Mouse (Mus musculus): Measurements from ENCODE around the gene Klhl22.

The Klhl22 gene

DNA sequence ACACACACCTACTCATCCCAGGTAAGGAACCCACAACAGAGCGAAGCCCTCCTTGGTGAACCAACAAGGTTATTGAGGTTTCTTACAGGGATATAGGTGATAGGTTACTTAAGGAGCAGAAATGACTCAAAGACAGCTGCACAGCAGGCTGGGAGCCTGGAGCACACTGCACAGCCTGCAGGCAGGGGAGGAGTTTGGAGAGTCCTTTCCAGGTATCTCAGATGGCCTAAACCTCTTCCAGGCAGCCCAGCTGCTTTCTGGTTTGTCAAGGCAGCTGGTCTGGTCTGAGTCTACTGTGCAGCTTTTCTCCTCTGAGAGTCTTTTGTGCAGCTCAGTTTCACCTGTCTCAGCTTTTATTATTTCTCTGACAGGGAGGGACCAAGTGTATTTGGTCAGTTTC, 1.7 kb upstream of the Klhl22 start:
- no peak for DNase-seq (ENCODE audit: low read depth, low spot score)

DNA sequence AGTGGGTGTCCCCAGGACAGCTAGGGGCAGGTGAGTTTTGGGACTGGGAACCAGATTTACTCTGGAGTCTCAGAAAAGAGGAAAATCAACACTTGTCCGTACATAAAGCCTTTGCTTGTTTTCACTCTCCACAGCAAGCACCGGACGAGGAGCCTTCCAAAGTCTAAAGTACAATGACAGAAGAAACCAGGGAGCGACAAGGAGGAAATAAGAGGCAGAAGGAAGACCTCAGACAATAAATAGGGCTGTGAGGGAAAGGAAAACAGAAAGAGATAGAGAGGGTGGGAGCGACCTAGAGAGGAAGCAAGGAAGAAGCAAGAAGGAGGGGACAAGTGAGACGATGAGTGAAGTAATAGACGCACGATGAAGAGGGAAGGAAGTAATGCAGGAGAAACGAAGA, 516 bp upstream of the Klhl22 start:
- no peak for DNase-seq (ENCODE audit: low read depth, low spot score)

DNA sequence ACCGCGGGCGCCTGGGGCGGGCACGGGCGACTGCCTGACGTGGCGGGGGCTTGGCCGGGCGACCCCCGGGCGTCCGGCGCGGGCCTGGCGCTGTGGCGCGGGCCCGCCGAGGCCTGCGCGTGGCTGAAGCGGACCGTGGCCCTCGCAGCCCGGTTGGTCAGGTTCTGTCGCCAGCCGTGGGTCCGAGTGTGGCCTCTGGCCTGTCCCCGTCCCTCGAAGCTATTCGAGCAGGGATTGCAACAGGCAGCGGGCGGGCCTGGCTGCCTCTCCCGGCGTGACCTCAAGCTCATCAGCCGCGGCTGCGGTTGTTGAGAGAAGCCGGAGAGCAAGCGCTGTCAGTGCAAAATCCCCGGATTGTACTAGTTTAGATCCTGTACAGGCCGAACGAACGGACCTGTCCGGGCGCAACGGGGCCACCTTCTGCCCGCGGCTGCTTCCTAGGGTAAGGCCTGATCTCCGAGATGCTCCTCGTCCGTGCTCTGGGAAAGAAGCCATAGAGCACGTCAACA, 449 bp downstream of the Klhl22 start:
- peak; percentile 26 for DNase-seq (ENCODE audit: low read depth, low spot score)

DNA sequence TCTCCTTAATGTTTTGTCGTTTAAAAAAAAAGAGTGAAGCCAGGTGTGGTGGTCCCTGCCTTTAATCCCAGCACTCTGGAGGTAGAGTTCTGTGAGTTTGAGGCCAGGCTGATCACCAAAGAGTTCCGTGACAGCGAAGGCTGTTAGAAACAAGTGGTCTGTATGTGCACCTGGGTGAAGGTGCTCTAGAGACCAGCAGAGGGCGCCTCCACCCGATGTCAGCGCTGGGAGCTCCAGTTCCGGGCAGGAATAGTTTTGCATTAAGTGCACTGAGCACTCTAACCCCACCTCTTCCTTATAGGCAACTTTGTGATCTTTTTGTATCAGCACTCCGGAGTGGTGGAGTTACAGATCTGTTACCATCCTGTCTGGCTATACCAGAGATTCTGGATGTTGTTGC, 1.2 kb downstream of the Klhl22 start:
- DNase-seq (ENCODE audit: low read depth, low spot score) = no peak

DNA sequence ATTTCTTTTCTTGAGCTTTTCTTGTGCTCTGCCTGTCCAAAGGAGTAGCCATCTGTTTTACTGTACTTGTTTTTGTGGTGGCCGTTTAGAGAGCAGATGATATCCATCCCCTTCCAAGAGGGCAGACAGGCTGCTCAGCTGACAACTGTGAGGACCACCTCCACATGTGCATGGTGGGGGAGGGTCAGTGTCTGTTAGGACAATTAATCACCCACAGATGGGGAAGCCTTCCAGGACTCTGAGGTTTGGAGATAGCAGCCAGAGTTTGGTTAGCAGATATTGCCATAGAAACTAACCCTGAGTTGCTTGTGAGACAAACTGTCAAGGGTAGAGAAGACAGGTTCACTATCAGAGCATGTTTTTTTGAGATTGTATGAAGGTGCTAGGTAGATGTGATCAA, 1.7 kb downstream of the Klhl22 start:
- no peak for DNase-seq (ENCODE audit: low read depth, low spot score)

DNA sequence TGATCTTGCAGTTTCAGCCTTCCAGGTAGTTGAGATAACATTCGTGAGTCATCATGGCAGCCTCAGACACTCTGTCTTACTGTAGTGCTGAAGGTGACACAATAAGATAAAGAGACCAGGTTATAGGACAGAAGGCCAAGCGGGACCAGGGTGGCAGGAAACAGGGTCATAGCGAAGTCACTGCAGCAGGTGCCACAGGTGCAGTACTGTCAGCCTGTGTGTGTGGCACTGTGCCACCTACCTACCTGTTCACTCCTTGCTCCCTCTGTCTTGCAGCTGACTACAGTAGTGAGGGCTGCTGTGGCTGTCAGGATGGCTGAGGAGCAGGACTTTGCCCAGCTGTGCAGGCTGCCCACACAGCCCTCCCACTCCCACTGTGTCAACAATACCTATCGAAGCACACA, 4.7 kb downstream of the Klhl22 start:
- no peak for DNase-seq (ENCODE audit: low read depth, low spot score)

DNA sequence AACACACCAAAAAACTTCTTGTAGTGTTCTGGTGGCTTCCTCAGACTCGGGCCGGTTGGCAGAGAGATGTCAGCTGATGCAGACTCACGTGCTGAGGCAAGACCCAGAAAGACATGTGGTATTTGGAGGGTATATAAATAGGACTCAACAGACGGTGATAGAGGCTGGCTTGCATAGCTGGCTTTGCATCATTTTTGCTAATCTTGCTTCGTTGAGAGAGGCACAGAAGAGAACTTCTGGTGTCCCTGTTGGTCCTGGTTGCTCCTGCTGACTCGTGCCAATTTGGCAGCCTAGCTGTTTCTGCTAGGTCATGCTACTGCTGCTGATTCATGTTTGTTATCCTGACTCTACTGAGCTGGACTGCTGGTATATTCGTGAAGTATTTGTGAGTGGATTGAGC, 9.4 kb downstream of the Klhl22 start:
- DNase-seq (ENCODE audit: low read depth, low spot score) = peak; percentile 29

DNA sequence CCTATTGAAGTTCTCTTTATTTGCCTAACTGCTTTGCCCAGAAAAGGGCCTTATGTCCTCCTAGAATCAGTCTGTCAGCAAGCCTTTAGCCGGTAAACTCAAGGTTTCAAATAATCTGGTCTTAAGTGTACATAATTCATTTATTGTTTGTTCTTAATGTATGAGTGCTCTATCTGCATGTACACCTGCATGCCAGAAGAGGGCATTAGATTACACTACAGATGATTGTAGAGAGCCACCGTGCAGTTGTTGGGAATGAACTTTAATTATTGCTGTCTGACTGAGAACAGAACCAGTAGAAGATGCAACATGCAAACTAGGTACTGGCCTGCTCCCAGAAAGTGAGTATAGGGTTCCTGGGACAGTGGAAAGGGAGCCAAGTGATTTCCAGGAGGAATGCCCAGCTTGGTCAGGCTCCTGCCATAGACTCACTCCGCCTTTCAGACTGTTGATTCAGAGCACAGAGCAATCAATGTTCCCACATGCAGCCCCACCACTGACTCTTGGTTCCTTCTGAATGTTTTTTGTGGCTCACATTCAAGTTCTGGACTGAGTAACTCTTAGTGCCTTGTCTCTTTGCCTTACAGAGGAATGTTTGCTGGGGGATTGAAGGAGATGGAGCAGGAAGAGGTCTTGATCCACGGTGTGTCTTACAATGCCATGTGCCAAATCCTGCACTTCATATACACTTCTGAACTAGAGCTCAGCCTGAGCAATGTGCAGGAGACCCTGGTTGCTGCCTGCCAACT, 11.9 kb downstream of the Klhl22 start:
- no peak for DNase-seq (ENCODE audit: low read depth, low spot score)

DNA sequence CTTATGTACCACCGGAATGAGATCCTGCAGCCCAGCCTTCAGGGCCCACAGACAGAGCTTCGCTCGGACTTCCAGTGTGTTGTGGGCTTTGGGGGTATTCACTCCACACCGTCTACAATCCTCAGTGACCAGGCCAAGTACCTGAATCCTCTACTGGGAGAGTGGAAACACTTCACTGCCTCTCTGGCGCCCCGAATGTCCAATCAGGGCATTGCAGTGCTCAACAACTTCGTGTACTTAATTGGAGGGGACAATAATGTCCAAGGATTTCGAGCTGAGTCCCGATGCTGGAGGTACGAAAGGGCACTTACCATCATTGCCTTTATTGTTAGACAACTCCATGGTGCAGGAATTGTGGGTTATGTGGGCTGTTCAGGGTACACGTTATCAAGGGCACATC, 17.4 kb downstream of the Klhl22 start:
- no peak for DNase-seq (ENCODE audit: low read depth, low spot score)

DNA sequence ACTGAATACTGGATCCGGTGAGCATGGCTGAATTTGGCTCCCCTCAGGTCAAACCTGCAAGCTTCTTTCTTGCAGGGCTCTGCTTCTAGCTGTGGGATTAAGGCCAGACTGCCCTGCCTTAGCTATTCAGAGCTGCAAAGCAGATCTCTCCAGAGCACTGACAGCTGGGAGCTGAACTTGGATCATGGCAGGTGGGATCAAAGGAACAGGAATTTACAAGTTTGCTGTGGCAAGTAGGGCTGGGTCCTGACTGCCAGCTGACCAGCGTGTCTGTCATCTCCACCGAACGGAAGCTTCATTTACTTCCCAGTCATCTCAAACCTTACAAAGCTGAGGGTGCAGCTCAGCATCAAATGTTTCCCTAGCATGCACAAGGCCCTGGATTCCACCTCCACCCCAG, 18.8 kb downstream of the Klhl22 start:
- no peak for DNase-seq (ENCODE audit: low read depth, low spot score)

DNA sequence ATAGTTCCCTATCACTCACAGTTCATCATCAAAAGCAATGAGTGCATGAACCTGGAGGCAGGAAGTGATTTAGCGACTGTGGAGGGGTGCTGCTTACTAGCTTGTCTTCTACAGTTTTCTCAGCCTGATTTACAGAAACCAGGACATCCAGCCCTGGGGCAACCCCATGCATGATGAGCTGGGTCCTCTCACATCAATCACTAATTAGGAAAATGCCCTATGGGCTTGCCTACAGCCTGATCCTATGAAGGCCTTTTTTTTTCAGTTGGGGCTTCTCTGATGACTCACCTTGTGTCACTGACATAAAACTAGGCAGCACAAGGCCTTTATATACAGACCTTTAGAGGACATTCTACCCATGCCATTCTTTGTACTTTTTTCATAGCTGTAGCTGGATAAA, 20.3 kb downstream of the Klhl22 start:
- no peak for DNase-seq (ENCODE audit: low read depth, low spot score)

DNA sequence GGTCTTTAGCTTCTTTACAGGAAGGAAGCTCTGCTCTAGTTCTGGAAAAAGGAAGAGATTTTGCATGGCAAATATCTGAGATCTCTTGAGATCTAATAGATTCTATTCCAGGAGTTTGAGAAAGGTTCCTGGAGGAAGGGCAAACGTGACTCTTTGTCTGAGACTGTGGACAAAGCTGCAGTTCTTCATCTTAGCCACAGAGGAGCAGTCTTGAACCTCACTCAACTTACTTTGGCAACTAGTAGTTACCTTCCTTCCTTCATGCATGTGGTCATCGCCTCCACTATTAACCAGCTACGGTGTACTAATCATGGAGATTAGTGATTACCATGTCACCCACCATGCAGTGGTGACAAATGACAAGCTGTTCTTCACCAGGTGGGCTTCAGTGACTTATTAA, 25.9 kb downstream of the Klhl22 start:
- DNase-seq (ENCODE audit: low read depth, low spot score) = no peak

DNA sequence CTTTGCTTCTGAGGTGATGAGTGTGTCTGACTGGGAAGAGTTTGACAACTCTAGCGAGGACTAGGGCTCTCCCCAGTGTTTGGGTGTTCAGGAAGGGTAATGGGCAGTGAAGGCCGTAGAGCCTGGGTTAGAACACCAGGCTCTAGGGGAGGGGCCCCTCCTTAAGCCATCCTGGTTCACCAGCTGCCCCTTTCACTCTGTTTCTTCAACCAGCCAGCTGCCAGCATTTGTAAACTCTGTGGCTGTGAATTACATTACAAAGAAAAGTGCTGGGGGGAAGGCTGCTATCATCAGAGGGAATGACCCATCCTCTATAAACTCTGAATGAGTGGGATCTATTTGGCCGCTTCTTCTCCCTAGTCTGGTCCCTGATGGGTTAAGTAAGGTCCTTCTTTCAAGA, 33.3 kb downstream of the Klhl22 start:
- no peak for DNase-seq (ENCODE audit: low read depth, low spot score)

DNA sequence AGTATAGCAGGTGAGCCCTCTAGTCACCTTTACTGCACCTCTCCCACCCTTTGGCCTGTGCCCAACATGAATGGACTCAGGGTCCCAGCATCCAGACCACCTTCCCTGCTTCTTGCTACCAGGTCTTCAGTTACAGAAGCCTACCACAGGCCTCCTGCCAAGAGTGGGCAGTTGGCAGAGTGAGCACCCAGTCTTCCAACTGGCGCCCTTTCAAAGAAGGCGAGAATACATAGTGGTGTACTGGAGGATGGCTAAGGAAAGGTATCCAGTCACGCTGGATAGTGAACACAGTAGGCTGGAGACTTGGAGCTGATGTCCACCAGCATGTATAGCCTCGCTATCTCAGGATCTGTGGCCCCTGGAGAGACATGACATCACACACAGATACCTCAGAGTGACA, 34.6 kb downstream of the Klhl22 start:
- DNase-seq (ENCODE audit: low read depth, low spot score) = no peak

DNA sequence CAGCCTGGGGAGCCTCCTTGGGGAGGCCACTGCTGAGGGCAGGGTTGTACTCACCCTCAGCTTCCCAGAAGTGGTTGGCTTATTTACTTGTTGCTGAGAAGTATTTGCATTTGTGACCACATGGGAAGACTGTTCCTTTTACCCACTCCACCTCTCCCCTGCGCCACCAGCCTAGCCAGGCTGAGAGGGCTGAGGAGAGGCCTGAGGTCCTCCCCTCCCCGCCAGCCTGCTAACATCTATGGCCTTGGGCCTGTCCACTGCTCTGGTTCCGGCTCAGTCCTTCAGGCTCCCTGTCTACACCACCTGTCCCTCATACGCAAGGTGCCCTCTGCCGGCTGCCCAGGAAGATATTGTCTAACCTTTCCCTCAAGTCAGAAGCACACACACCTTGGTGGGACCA, 36.2 kb downstream of the Klhl22 start:
- DNase-seq (ENCODE audit: low read depth, low spot score) = no peak

DNA sequence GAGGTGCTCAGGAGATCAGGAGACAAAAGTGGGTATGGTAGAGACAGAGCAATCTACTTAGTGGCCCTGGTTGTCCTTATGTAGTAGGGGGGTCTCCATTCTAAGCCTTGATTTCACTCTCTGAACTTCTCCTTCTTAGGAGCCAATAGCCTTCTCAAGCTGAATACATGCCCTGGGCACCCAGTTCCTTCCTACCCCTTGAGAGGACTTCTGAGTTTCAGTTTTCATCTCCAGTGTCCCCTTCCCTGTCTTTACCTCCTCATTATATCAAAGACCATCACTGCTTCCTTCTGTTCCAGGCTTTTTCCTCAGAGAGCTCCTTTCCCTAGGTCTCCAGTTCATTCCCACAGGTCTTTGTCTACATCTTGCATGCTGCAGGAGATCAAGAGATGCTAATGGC, 37.1 kb downstream of the Klhl22 start:
- DNase-seq (ENCODE audit: low read depth, low spot score) = no peak

DNA sequence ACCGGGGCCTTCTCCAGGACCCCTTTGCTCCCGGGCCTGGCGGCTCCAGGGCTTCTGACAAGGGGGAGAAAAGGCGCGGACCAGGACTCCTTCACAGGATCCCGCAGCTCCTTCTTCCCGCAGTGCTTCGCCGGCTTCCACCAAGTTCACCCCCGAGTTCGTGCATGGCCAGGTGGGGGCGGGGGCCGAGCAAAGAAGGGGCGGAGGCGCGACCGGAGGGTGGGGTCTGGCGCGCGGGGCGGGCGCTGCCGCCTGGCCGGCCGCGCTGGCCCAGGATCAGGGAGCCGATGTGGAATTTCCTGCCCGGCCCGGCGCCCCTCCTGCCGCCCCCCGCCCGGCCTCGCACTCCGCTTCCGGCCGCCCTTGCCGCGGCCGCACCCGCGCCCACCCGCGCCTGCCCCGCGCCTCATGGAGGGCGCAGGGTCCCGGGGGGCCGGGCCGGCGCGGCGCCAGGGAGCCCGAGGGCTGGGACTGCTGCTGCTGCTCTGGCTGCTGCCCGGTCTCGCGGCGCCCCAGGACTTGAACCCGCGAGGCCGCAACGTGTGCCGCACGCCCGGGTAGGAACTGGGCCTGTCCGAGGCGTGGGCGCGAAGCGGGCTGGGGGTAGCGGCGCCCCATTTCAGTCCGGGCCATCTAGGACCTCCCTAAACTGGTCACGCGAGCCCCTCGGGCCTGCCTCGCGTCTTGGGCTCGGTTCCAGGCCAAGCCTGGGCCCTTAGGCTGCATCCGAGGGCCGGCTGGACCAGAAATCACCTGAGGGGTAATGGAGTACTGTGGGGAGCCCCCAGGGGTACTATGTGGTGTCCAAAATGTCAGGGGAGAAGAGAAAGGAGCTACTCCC, 37.8 kb downstream of the Klhl22 start, which contains the start of gene Scarf2:
Gene Scarf2 (plus strand): TSS at position 312 of the 841 bp plus-strand sequence.
- no peak for DNase-seq (ENCODE audit: low read depth, low spot score)

DNA sequence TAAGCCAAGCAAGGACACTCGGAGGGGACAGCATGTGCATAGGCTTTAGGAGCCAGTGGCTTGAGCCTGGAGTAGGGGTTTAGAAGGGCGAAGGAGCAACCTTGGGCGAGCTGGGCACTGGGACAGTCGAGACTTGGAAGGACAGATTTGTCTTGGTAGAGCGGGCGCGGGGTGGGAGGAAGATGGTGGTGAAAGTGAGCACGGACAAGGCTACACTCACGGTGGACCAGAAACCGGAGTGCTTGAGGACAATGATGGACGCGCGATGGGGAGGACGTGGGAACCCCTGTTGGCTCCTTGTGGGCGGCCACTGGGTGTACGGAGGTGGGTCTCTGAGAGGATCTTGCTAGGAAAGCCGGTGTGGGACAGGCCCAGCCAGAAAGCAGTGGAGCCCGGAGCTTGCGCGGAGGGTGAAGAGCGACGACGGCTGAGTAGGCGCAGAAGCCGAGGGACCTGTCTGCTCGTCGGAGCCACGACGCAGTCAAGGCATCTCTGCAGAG, 38.4 kb downstream of the Klhl22 start:
- DNase-seq (ENCODE audit: low read depth, low spot score) = no peak

DNA sequence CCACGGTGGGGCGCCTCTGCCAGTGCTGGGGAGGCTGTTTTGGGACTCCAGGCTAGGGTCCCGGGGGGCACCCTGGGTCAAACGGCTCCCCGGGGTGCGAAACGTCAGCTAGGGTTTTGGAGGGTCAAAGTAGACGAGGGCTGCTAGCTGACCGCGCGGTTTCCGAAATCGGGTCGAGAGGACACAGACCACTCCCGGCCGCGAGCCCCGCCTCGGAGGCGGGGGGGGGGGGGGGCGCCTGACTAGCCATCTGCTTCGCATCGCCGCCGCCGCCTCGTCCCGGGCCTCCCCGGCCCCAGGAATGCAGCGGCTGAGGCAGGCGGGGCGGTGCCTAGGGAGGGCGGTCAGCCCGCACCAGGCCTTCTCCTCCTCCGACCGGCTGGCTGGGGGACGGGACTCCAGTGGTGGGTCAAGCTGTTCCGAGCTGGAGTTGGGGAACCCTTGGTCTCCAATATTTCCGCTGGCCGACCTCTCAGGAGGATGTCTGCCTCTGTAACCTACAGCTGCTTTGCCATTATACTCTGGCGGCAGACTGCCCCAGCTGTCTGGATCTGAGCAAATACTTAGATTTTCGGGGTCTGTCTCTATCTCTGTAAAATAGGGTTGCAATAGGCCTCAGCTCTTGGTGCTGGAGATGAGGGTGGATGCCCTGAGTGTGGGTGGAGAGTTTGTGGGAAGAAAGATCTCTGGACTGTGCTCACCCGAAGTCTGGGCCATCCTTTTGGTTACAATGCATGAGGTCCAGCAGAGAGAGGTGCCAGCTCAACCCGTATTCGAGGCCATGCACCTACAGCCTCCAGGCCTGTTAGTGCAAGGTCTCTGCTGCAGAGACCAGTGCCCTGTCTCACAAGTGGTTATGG, 39.1 kb downstream of the Klhl22 start:
- no peak for DNase-seq (ENCODE audit: low read depth, low spot score)

DNA sequence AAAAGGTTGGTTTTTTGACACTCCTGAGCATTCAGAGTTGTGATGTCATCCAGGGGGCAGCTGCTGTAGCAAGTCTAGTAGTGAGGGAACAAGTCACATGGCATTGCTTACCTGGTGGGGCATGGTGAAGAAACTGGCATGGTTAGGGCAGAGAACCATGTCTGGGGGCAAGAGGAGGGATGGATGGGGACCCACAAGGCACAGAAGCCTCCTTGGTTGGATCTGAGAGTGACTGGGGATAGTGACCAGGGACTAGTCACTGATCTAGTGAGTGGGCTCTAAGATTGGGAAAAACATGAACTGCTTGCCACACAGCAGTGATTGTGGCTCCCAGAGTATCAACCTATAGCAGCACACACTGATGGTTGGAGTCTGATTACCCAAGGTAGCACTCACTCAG, 40.2 kb downstream of the Klhl22 start:
- no peak for DNase-seq (ENCODE audit: low read depth, low spot score)

DNA sequence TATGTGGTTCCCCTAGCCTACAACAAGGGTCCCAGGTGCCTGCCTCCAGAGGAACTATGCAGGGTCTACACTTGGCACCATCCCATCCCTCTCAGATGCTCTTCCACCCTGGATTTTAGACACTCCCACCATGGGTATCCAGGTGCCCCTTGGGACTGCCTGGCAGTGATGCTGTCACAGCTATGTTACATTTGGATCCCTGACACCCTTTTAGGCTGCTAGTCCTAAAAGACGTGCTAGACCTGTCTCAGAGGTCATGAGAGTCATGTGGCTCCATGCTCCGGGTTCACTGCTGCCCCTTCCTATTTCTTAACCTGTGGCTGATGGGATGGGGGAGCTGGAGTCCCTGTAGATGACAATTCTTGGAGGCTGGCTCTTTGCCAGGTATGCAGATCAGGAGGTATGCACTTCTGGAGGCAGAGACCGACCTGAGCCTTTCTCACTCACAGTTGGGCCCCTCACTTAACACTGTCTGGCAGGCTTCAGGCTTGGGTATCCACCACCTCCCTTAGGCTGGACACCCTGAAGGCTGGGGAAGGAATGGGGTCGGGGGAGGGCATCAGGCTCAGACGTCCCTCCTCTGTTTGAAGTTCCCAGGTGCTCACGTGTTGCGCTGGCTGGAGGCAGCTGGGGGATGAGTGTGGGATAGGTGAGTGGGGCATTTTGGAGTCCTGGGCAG, 42.5 kb downstream of the Klhl22 start:
- no peak for DNase-seq (ENCODE audit: low read depth, low spot score)

Data from skeletal muscle tissue, adult 2 months (tissue).